Mouse (Mus musculus): ENCODE data around the gene Vmn1r176. TPM values are rescaled to one million over a fixed set of nuclear protein-coding genes. Genes with fewer than 3 reads are reported as not detected.

The Vmn1r176 gene
- polyA plus RNA-seq (2017; shearing (Covaris generic)): not detected

DNA sequence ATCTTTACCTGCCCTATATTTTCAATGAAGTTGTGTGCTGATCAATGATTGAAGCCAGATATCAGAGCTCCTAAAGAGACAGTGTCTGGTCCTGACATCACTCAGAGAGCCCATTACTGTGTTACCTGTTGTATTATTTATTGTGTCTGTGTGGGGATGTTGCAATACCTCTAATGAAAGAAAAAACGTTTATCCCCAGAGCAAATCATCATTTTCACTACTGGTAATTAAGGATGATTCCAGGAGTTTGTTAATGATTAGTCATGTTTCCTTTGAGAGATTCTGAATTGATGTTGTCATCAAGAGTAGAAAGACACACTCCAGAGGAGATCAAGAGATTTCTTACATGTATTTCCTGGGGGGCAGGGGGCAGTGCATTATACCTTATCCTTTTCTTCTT, at the start of gene Vmn1r176:
TSS of gene Vmn1r176 (minus strand) at position 101 of the 400 bp plus-strand sequence.

GRCm38 (mm10) chr7:23866349-23866748, 29.2 kb upstream of the Vmn1r176 start, which contains the start of gene Vmn1r177:
Gene Vmn1r177, minus strand, starts transcription at chr7:23866449.

GRCm38 (mm10) chr7:23810543-23810942, 26.6 kb downstream of the Vmn1r176 start, which contains the start of gene Vmn1r175:
Gene Vmn1r175, minus strand, starts transcription at chr7:23810643.

Other genes starting within 250 kb of the Vmn1r176 start
- not detected for gene Vmn1r170, start 231.2 kb downstream of the Vmn1r176 start, polyA plus RNA-seq (2017; shearing (Covaris generic))
- gene Vmn1r171, start 206.7 kb downstream of the Vmn1r176 start, polyA plus RNA-seq (2017; shearing (Covaris generic)): not detected
- gene Vmn1r172, start 179.1 kb downstream of the Vmn1r176 start, polyA plus RNA-seq (2017; shearing (Covaris generic)): not detected
- not detected for gene Vmn1r173, start 136.7 kb downstream of the Vmn1r176 start, polyA plus RNA-seq (2017; shearing (Covaris generic))
- gene Vmn1r174, start 85.1 kb downstream of the Vmn1r176 start, polyA plus RNA-seq (2017; shearing (Covaris generic)): 0.04 TPM
- not detected for gene Vmn1r175, start 26.7 kb downstream of the Vmn1r176 start, polyA plus RNA-seq (2017; shearing (Covaris generic))
- gene Vmn1r177, start 29.1 kb upstream of the Vmn1r176 start, polyA plus RNA-seq (2017; shearing (Covaris generic)): not detected
- gene Vmn1r178, start 54.6 kb upstream of the Vmn1r176 start, polyA plus RNA-seq (2017; shearing (Covaris generic)): not detected
- 0.07 TPM for gene Vmn1r179, start 89.6 kb upstream of the Vmn1r176 start, polyA plus RNA-seq (2017; shearing (Covaris generic))
- not detected for gene Vmn1r180, start 113.3 kb upstream of the Vmn1r176 start, polyA plus RNA-seq (2017; shearing (Covaris generic))
- gene Vmn1r181, start 137.2 kb upstream of the Vmn1r176 start, polyA plus RNA-seq (2017; shearing (Covaris generic)): not detected
- not detected for gene V1rd19, start 164.3 kb upstream of the Vmn1r176 start, polyA plus RNA-seq (2017; shearing (Covaris generic))
- gene Vmn1r183, start 215.9 kb upstream of the Vmn1r176 start, polyA plus RNA-seq (2017; shearing (Covaris generic)): 0.05 TPM
- gene Zfp180, start 244.6 kb upstream of the Vmn1r176 start, polyA plus RNA-seq (2017; shearing (Covaris generic)): 42.6 TPM

Data from CD4-positive, CD25-positive, alpha-beta regulatory T cell, adult 9 weeks (primary cell).